Mouse (Mus musculus) ovary, postnatal 10 days (tissue): ENCODE measurements around the gene Gls2.
"Not testable (repeated sequence)": the region's sequence is repeated elsewhere in the genome, so short reads cannot be mapped to it uniquely, and the experiment has no call there.

ENCODE experiments used
- DNase-seq: peaks from one replicate; pipeline ENCODE4 v3.0.0; 2022; ENCODE audit warnings: low spot score

Gls2 gene

DNA sequence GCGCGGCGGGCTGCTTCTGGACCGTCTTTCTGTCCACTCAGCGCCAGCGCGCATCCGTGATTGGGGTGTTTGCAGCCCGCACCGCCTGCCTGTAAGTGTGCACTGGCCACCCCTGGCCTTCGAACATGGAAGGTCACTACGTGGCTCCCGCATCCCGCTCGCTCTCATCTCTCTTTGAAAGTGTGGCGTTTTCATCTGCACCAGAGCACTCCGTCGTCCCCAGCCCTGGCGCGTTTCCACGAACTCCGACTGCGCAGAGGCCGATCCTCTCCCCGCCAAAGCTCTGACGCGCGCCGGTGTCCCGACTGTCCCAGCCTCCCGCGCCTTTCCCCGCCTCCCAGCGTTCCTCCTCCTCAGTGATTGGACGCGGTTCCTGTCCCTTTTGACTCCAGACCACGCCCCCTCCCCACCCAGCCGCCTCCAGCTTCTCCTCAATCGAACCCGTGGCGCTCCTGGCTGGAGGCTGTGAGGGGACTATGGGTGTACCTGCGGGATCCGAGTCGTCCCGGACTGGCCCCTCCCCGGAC lies at the start of gene Gls2:
Gene Gls2 (plus strand): TSS at position 434 of the 527 bp plus-strand sequence.
- DNase-seq, result peak; percentile 91

DNA sequence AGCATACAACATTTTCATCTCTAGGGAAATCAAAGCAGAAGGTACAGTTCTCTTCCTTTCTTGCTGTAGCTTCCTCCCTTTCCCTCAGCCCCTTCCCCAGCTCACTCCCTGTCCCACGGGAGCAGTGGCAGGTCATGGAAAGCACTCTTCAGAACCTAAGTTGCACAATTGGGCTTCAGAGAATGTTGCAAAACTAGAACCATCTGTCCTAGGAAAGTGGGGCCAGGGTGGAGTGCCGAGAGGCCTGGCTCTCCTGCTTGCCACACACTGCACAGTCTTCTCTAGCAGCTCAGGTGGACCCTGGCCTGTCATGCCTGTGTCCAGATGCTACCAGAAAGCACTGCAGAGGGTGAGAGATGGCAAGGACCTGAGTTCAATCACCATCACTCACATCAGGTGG lies 49.3 kb upstream of the Gls2 start:
- DNase-seq, result no peak

DNA sequence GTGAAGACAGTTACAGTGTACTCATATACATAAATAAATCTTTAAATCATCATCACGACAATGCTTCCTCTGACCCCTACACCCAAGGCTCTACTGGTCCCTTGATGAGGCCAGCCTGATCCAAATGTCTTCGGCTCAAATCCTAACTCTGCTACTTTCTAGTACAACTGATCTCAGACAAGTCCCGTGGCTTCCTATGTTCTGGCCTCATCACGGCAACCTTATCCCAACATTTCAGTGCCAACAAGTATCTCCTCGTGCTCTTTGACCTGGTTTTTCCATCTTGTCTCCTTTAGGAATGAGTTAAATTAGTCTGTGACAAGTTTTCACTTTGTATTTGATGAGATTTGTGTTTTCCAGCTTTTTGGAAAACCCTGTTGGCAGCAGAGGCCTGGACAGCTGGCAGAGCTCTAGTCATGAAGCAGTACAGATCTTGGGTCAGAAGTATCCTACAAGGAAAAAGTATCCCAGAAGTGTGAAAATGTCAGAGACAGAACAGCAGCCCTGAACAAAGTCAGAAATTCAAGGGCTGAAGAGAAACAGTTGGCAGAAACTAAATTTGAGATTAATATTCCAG lies 45.4 kb upstream of the Gls2 start:
- DNase-seq, result no peak

GRCm38 (mm10) chr10:128149592-128149991 lies 44.7 kb upstream of the Gls2 start:
- peak; percentile 33 for DNase-seq

GRCm38 (mm10) chr10:128150941-128151340 lies 43.3 kb upstream of the Gls2 start:
- DNase-seq, result no peak

DNA sequence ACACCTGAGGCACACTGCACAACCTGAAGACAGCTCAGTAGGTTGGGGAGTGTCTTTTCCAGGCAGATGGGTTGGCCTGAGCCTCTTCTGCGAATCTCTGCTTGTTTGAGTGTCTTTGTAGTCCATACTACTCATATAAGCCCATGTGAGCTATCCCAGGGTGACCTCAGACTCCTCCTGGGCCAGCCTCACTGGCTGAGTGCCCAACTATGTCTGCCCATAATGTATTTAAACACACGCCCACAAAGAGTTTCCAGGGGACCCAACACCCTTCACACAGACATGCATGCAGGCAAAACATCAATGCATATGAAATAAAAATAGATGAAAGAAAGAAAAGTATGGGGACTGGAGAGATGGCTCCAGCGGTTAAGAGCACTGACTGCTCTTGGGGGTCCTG lies 40.3 kb upstream of the Gls2 start:
- no peak for DNase-seq

GRCm38 (mm10) chr10:128165726-128166125 lies 28.5 kb upstream of the Gls2 start:
- DNase-seq, result not testable (repeated sequence)

DNA sequence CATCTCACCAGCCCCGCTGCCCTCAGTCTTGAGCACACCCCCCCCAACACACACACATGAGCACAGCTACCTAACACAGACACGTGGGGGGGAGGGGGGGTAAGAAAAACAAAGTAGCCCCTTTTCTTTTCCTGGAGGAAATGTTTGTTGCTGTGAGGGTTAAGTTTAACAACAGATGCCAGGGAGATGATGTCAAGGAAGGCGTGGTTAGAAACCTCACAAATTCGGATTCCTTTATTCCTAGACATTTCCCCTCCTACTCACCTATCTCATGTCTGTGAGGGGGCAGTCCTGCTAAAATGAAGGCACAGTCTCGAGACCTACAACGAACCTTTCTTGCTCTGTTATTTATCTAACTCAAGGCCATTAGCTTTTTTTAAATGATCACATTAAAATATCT lies 27.2 kb upstream of the Gls2 start:
- no peak for DNase-seq

DNA sequence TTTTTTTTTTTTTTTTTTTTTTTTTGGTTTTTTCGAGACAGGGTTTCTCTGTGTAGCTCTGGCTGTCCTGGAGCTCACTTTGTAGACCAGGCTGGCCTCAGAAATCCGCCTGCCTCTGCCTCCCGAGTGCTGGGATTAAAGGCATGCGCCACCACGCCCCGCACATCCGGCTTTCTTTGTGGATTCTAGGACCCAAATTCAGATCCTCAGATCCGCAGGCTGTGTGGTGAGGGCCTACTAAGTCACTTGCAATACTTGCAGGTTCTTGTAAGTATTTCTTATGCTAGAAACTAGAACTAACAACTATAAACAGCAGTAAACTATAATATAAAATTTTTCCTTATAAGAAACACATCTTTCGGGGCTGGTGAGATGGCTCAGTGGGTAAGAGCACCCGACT lies 22.9 kb upstream of the Gls2 start:
- DNase-seq, result not testable (repeated sequence)

DNA sequence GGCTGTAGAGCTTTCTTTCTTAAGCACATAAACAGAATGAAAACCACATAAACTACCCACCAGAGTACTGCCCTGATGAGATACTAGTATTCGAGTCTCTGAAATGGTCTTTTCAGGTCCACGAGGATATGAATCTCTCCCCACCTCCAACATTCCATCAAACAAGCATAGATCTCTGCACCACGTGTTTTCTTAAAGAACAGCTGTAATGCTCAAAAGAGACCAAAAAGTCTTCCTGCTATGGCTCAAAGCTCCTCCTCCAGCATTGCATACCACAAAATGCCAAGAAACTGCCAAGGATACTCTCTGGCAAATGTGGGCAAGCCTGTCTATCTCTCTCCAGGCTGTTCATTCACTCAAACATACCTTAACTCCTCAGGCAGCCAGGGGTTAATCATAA lies 19.0 kb upstream of the Gls2 start:
- DNase-seq, result no peak

GRCm38 (mm10) chr10:128175996-128176755 lies 18.1 kb upstream of the Gls2 start:
- no peak for DNase-seq

DNA sequence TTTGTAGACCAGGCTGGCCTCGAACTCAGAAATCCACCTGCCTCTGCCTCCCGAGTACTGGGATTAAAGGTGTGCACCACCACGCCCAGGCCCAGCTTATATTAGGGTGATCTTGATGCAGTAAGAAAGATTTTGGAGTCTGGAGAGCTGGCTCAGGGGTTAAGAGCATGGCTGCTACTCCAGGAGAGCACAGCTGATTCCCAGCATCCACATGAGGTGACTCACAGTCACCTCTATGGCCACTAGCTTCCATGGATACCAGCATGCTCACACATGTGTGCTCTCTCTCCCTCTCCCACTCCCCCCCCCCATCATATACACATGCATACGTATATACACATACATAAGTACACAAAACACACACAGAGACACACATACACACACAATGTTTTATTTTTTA lies 16.9 kb upstream of the Gls2 start:
- DNase-seq, result no peak

DNA sequence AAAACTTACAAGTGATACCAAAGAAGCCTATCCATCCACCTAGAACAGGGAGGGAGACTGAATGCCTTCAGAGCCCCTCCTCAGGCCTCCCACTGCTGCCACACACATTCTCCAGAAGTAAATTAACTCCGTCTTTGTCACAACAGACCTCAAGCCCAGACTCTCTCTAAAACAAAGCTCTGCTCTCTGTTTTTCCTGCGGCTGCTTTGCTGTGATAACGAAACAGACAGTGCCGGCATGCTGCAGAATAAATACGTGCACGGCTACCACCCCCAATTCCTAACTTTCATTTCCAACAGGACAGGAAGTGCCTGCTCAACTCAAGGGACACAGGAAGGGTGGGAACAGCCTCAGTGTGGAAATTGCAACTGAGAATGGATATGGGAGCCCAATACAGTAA lies 14.3 kb upstream of the Gls2 start, which contains the start of gene Rbms2:
Gene Rbms2 (minus strand): TSS at position 309 of the 400 bp plus-strand sequence.
- no peak for DNase-seq

DNA sequence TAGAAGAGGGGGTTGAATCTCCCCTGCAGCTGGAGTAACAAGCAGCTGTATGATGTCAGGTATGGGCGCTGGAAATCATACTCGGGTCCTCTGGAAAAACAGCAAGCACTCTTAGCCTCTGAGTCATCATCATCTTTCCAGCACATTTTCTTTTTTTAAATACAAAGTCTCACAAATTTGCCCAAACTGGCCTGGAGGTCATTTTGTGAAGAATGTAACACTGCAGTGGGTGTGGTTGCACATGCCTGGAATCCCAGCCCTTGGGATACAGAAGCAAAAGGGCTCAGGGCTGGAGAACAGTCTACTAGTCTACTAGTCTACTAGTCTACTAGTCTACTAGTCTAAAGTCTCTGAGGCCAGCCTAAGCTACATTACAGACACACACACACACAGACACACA lies 10.0 kb upstream of the Gls2 start:
- DNase-seq, result no peak

- no peak for DNase-seq
These were observed 8.8 kb upstream of the Gls2 start for GRCm38 (mm10) chr10:128185277-128185940.

DNA sequence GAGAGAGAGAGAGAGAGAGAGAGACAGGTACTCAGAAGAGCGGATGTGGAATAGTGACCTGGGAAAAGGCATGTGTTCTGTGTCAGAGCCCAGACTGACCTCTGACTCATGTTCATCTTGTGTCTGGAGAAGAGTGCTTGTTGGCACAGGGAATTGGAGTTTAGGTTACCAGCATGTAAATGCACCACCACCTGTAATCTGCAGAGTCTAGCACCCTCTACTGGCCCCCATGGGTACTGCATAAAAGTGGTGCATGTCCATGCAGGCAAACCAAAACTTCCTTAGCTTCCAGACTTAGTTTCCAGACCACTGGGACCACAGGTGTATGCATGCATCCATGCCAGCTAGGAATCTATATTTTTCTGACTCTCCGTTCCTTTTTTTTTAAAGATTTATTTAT lies 8.3 kb upstream of the Gls2 start:
- DNase-seq, result peak; percentile 63

- no peak for DNase-seq
These were observed 7.1 kb upstream of the Gls2 start for GRCm38 (mm10) chr10:128187181-128187605.

DNA sequence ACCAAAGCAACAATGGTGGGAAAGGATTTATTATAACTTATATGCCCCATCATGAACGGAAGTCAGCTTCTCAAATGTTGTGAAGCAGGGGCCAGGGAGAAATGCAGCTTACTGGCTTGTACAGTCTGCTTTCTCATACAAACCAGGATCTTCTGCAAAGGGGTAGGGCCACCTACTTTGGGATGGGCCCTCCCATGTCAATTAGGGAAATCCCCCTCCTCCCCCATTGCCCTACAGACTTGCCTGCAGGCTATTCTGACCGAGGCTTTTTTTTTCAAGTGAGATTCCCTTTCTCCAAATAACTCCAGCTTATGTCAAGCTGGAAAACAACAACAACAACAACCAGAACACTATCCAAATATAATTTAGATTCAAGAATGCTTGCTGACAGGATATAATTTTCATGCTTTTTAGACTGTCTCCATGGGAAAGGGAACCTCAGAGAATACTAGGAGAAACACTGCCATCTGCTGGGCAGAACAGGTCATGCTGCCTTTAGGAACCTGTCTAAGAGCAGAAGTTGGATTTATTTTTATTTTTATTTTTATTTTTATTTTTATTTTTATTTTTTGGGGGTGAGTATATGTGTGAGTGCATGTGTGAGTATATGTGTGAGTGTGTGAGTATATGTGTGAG lies 5.9 kb upstream of the Gls2 start:
- peak; percentile 45 for DNase-seq

GRCm38 (mm10) chr10:128191472-128191871 lies 2.8 kb upstream of the Gls2 start:
- no peak for DNase-seq

DNA sequence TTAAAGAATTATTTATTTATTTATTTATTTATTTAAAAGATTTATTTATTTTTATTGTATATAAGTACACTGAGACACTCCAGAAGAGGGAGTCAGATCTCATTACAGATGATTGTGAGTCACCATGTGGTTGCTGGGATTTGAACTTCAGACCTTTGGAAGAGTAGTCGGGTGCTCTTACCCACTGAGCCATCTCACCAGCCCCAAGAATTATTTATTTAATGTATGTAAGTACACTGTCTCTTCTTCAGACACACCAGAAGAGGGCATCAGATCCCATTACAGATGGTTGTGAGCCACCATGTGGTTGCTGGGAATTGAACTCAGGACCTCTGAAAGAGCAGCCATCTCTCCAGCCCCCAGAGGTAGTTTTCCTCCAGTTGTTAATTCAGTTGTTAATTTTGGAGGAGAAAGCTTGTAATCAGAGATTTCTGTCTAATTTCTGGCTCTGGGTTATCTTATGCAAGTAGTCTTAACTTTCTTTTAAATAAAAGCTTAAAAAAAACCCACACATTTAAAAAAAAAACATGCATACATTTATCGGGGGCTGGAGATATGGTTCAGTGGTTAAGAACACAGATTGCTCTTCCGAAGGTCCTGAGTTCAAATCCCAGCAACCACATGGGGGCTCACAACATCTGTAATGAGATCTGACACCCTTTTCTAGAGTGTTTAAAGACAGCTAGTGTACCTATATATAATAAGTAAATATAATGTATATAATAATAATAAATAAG lies 2.1 kb upstream of the Gls2 start:
- not testable (repeated sequence) for DNase-seq

- DNase-seq, result no peak
These were observed 1.1 kb upstream of the Gls2 start for GRCm38 (mm10) chr10:128193113-128193512.
